Mouse (Mus musculus): ENCODE measurements around the gene Gch1.

GRCm38 (mm10) chr14:47165117-47165516 is 24.1 kb downstream of the Gch1 start:
- TF ChIP-seq CTCF (IDR thresholded peaks at IDR 0.05; ENCODE audit: low read depth, low read length) (no peak), GATA1 (IDR thresholded peaks at IDR 0.05; ENCODE audit: borderline replicate concordance, low read length) (no peak), POLR2AphosphoS5 (IDR thresholded peaks at IDR 0.05; ENCODE audit: insufficient replicate concordance, low read depth, low read length) (no peak), TAL1 (conservative IDR thresholded peaks at IDR 0.05; ENCODE audit: low read depth, low read length) (no peak), GATA2 (IDR thresholded peaks at IDR 0.05; ENCODE audit: borderline replicate concordance, low read depth, low read length) (no peak)

All from G1E (cell line).